Mouse (Mus musculus) layer of hippocampus, adult 2 months (tissue): ENCODE data around the gene Snx30. TPM values are rescaled to one million over a fixed set of nuclear protein-coding genes. Genes with fewer than 3 reads are reported as not detected.
A peak's percentile ranks its signal among the peaks of the same experiment; 100 is the strongest.

ENCODE experiments used
- DNase-seq, 2 experiments: peaks; one replicate each; pipeline ENCODE4 v3.0.0; 2022; ENCODE audit warnings: low spot score in 2 of 2
- H3K27ac ChIP-seq: fragments of 200-600 bp; 2 replicates; pipeline ENCODE4 v1.8.1; 2022
- H3K4me3 ChIP-seq: fragments of 200-600 bp; 2 replicates; pipeline ENCODE4 v1.8.1; 2022; ENCODE audit warnings: mild to moderate bottlenecking
- CTCF ChIP-seq: fragments of 200-600 bp; conservative IDR thresholded peaks from 2 replicates; pipeline ENCODE4 v1.8.1; 2022; ENCODE audit warnings: antibody characterized with exemption, mild to moderate bottlenecking, moderate library complexity
- total RNA-seq, 2 experiments: library from RNA; stranded (reverse); gene quantifications; 2 replicates each; pipeline ENCODE4 v1.2.3; 2021

The Snx30 gene
- total RNA-seq, 2 experiments from 2014 or later: 40.3 to 44.6 TPM

- Histone ChIP-seq H3K4me3 (no peak overlapping the region), H3K27ac (no peak overlapping the region)
- no peak for TF ChIP-seq CTCF
- no peak for DNase-seq
These were observed 119.4 kb downstream of the Snx30 start for GRCm38 (mm10) chr4:59925082-59925481.

- DNase-seq: no peak
- H3K27ac ChIP-seq: no peak overlapping the region
- H3K4me3 ChIP-seq: no peak overlapping the region
- no peak for TF ChIP-seq CTCF
These were observed 122.0 kb downstream of the Snx30 start for GRCm38 (mm10) chr4:59927666-59928065.

DNA sequence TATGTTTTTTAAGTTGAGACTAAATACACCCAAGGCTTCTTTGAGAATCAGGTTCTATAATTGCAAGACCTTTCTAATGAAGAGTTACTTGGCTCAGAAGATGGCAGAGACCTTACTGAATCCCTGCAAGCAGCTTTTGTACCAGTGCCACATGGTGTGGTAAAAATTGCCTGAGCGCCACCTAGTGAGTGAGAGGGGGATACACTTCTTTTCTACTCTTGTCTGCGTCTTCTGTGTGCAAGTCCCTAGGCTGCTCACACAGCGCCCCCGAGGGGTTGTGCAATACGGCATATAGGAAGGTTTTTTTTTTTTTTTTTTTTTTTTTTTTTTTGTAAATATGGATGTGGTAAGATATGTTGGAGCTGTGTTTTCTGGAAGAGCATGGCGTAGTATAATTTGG lies 122.7 kb downstream of the Snx30 start:
- Histone ChIP-seq H3K27ac (no peak overlapping the region), H3K4me3 (no peak overlapping the region)
- peak; percentile 69 to 73 for DNase-seq
- peak; percentile 87 for TF ChIP-seq CTCF

DNA sequence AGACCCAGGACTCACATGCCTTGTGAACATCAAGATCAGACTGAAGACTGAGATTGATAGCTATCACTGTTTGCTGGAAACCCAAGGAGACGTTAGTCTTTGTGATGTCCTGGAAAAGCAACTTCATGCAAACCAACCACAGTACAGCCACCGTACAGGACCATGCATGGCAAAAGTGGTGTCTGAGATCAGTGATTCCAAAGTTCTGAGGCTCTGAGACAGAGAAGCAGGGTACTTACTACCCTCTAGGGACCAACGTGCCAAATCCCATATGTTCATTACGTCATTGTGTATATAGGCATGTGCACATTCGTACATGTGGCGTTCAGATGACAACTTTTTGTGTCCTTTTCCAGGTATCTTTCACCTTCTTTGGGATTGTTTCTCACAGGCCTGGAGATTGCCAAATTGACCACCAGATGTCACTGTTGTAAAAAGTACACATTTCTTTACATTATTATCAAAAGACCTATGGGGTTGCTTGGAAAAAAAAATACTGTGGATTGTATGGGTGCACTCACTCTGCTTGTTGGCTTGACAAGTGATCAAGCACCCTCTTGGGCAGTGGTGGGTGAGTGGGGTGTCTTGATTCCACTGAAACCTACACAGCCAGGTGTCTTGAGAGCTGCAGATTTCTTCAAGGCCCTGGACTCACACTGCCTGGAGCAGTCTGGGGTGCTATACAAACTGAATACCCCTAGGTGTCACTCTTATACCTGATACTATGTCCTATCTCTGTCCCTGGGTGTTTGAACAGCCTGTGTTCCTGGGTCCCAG lies 127.1 kb downstream of the Snx30 start:
- Histone ChIP-seq H3K4me3 (no peak overlapping the region), H3K27ac (no peak overlapping the region)
- TF ChIP-seq CTCF: peak; percentile 68
- no peak for DNase-seq

DNA sequence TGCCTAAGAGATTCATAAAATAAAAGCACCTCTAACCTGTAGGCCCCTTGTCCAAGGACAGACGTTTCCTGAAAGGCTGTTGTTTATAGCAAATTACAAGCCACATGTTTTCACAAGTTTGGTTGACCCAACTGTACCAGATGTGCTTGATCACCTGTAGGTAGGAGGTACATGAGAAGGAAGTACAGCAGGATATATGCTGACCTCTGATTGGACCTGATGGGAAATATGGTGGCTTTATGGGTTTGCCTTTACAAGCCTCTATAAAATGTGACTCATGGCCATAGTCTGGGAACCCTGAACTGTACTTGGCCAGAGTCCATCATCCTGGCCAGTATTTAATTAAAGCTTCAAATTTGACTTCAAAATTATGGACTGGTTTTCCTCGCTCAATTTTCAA lies 131.9 kb downstream of the Snx30 start:
- DNase-seq: no peak
- TF ChIP-seq CTCF: no peak
- Histone ChIP-seq H3K4me3 (no peak overlapping the region), H3K27ac (no peak overlapping the region)

Other genes starting within 250 kb of the Snx30 start
- 10 to 100 TPM; 25.3 to 26.6 TPM for gene Hsdl2, start 224.3 kb upstream of the Snx30 start, total RNA-seq
- 10 to 100 TPM; 12.8 to 13.6 TPM for gene E130308A19Rik, start 179.6 kb upstream of the Snx30 start, total RNA-seq
- gene Inip, start 4.3 kb upstream of the Snx30 start, total RNA-seq: 10 to 100 TPM; 23.6 to 25.6 TPM
- not detected for gene Slc46a2, start 109.2 kb downstream of the Snx30 start, total RNA-seq
- not detected for gene Mup4, start 154.9 kb downstream of the Snx30 start, total RNA-seq
- not detected for gene Mup6, start 158.5 kb downstream of the Snx30 start, total RNA-seq